Mouse (Mus musculus) left cerebral cortex, adult 2 months (tissue): ENCODE results near the gene Bst2. TPM values are rescaled to one million over a fixed set of nuclear protein-coding genes. Genes with fewer than 3 reads are reported as not detected.
A peak's percentile ranks its signal among the peaks of the same experiment; 100 is the strongest.

Experiments used
- DNase-seq, 2 experiments: peaks; one replicate each; pipeline ENCODE4 v3.0.0; 2021 to 2022; ENCODE audit warnings: low spot score in 2 of 2, mixed read lengths in 1 of 2; ENCODE audit errors: extremely low spot score in 1 of 2
- H3K27ac ChIP-seq: fragments of 200-600 bp; 2 replicates; pipeline ENCODE4 v1.8.1; 2022
- H3K4me3 ChIP-seq: fragments of 200-600 bp; 2 replicates; pipeline ENCODE4 v1.8.1; 2022
- CTCF ChIP-seq: fragments of 200-600 bp; IDR thresholded peaks from 2 replicates; pipeline ENCODE4 v1.8.1; 2022; ENCODE audit warnings: antibody characterized with exemption, mild to moderate bottlenecking, moderate library complexity
- intact Hi-C: fragments of 180-260 bp; cut with DNase I; formaldehyde crosslinking; loops from one replicate; pipeline ENCODE4 v1.15.1; 2025
- total RNA-seq, 2 experiments: library from RNA; stranded (reverse); gene quantifications; 2 replicates each; pipeline ENCODE4 v1.2.3; 2021

Bst2 gene
- total RNA-seq, 2 experiments from 2014 or later: 3.5 to 4.0 TPM

DNA sequence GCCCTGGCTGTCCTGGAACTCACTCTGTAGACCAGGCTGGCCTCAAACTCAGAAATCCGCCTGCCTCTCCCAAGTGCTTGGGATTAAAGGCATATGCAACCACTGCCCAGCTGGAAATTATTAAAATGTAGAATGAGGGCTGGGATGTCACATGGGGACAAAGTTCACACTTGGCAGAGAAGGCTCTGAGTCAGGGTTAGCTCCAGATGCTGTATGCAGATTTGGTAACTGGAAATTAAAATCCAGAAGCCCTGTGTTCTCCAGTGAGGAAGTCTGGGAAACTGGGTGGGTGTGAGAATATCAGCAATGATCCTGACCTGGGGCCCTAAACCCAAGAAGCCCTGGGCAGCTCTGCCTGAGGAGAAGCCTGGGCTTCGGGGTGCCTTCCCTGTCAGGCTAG, 27.9 kb downstream of the Bst2 start:
- DNase-seq: no peak
- intact Hi-C loops: no loop called here
- no peak for TF ChIP-seq CTCF
- H3K27ac ChIP-seq: no peak overlapping the region
- no peak overlapping the region for H3K4me3 ChIP-seq

DNA sequence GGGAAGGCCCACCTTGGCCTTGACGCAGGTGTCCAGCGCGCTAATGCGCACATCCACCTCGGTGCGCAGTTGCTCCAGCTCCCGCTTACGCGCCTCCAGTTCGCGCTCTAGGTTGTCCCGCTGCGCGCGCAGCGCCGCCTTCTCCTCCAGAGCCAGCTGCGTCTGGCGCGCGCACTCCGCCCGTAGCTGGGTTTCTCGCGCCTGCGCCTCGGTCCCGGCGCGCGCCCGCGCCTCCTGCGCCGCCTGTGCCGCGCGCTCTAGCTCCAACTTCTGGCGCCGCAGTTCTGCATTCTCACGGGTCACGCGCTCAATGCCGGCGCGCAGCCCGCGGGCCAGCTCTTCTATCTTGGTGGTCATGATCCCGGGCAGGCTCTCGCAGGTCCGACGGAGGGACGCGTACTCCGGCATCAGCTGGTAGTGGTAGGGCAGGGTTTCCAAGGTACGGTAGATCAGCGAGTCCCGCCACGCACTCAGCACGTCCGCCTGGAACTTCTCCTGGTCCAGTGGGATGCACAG, 29.6 kb downstream of the Bst2 start:
- no peak for TF ChIP-seq CTCF
- Histone ChIP-seq H3K4me3 (peak overlapping the region; percentile 75), H3K27ac (peak overlapping the region; percentile 58; the same call in 1 of the 2 replicates)
- intact Hi-C loops: no loop called here
- peak; percentile 85 to 87 for DNase-seq

DNA sequence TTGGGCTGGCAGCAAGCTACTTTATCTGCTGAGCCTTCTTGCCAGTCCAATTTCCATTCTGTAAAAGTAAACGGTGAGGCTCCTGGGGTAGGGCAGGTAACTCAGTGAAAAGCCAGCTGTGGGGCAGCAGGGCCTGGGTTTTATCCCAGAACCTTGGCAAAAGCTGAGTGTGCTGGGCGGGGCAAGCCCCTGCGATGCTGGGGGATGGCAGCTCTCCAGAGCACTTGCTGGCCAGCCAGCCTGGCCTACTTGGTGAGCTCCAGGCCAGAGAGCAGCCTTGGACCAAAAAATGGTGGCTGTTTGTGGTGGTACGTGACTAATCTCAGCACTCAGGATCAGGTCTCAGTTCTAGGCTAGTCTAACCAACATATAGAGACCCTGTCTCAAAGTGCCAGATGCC, 31.3 kb downstream of the Bst2 start:
- no peak for TF ChIP-seq CTCF
- no peak for DNase-seq
- H3K4me3 ChIP-seq: no peak overlapping the region
- no peak overlapping the region for H3K27ac ChIP-seq
- intact Hi-C loops: no loop called here

DNA sequence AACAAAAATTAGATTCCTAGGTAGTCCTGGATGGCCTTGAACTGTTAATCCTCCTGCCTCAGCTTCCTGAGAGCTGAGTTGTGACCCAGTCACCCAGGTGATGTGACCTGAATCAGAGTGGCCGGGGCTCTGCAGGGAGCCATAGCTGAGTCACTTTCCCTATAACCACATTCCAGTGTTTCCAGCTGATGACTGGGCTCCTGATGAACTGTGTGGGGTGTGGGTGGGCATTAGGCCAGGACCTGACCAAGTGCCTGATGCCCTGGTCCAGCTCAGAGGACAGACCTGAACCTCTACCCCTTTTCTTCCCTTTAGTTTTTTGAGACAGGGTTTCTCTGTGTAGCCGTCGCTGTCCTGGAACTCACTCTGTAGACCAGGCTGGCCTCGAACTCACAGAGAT, 31.9 kb downstream of the Bst2 start:
- DNase-seq: no peak
- no peak overlapping the region for H3K4me3 ChIP-seq
- intact Hi-C loops: no loop called here
- no peak for TF ChIP-seq CTCF
- H3K27ac ChIP-seq: no peak overlapping the region

DNA sequence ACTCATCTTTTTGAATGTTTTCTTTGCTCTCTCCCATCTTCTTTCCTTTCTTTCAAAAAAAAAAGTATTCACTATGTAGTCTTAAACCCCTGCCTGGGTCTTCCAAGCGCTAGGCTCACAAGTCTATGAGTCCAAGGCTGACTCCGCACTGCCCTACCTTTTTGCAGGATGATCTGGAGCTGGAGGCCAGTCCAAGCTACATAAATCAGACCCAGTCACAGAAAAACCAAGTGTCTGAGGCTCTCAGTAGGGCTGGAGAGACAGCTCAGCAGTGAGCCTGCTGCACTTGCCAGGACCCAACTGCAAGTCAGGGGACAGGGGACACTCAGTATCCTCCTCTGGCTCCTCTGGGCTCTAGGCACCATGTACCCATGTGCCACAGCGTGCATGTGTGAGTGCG, 32.9 kb downstream of the Bst2 start:
- TF ChIP-seq CTCF: no peak

DNA sequence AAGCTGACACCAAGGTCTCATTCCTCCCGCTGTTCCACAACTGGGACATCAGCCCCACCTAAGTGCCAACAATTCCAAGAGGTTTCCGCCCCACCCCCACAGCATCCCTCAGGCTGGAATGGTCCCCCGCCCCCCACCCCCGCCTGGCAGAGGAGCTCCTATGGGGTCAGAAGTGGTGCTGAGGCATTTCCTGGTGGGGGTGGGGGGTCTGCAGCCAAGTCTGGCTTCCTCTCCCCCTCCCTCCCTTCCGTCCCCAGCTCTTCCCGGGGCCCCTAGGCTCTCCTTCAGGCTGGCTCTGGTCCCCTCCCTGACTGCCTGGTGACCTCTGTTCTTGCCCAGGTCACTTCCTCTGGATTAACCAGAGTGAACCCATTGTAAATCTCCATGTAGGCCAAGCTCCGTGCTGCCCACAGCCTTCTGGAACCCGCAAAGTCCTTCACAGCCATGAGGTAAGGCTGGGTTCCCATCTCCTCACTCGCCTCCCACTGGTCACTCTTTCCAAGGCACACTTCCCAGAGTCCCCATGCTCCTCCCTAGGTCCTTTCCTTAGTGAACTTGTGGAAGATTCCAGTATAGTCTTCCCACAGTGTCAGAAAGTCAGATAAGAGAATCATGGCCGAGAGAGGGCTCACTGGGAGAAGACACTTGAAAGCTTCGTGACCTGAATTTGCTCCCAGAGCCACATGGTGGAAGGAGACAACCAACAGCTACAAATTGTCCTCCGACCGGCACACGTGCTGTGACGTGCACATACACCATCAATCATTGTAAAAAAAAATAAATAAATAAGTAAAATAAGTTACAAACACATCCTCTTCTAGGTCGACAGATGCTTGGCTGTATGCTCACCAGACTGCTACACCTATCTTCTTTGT, 38.2 kb downstream of the Bst2 start:
- Histone ChIP-seq H3K4me3 (no peak overlapping the region), H3K27ac (no peak overlapping the region)
- TF ChIP-seq CTCF: no peak
- DNase-seq: no peak
- intact Hi-C loops: no loop called here

More for the DNA sequence above, 32.9 kb downstream of the Bst2 start:
- no peak overlapping the region for H3K4me3 ChIP-seq
- H3K27ac ChIP-seq: no peak overlapping the region
- intact Hi-C loops: no loop called here
- DNase-seq: no peak

DNA sequence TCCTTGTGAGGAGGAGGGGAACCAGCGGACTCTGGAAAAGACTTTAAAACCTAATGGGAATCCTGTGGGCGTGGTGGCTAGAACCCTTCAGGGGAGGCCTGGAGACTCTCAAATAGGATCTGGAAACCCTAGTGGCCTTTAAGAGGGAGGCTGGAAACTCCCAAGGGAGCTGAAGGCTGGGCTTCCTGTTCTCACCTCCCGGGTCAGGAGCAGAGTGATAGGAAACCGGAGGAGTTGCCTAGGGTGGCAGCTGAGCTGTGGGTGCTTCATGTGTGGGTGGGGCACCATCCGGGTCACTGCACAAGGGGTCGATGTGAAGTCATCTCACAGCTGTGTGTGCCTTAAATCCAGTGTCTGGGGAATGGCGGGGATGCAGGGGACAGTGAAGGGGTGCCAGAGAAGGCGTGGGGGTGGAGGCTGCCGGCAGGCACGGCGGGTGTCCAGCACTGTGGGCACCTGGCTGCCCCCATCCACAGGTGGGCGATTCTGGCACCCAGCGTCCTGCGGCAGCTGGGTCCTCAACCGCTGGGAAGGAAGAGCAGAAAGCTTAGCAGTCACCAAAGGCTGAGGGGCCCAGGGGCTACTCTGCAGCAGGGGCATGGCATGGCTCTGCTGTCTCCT, 39.3 kb downstream of the Bst2 start:
- Histone ChIP-seq H3K4me3 (no peak overlapping the region), H3K27ac (no peak overlapping the region)
- intact Hi-C loops: no loop called here
- no peak for TF ChIP-seq CTCF
- no peak for DNase-seq

DNA sequence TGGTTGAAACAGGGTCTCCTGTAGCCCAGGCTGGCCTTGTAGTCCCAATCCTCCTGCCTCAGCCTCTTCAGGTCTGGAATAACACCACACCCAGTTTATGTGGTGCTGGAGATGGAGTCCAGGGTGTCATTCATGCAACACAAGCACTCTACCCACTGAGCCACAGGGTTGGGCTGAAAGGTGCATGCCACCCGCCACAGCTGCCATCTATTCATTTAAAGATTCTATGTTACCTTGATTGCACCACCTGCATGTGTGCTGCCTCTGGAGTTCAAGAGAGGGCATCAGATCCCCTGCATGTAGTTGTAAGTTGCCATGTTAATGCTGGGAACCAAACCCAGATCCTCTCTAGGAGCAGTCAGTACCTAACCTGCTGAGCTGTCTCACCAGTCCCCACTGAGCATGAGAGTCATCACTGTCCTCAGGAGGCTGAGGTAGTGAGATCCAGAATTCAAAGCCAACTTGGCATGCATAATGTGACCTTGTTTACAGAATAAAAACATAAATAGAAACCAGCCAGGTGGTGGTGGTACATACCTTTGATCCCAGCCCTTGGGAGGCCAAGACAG, 40.1 kb downstream of the Bst2 start:
- DNase-seq: no peak
- no peak overlapping the region for H3K4me3 ChIP-seq
- no peak for TF ChIP-seq CTCF
- intact Hi-C loops: no loop called here
- no peak overlapping the region for H3K27ac ChIP-seq

DNA sequence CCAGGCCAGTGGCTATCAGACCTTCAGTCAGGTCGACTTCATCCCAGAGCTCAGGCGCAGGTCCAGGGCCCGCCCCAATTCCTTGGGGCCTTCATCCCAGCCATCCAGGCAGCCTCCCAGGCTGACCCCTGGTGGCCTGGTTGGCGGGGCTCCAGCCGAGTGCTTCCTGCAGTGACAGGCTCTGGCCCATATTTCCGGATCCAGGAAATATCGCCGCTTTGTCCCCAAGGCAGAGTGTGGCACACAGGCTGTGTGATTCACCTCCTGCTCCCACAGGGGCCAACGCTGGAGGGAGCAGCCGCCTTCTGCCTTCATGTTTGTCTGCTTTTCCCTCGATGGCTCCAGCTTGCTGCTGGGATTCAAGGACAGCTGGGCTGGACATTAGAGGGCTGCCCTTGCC, 40.8 kb downstream of the Bst2 start:
- peak in 1 of 2 experiments; percentile 47 for DNase-seq
- TF ChIP-seq CTCF: peak; percentile 6
- peak overlapping the region; percentile 36; the same call in 1 of the 2 replicates for H3K27ac ChIP-seq
- no peak overlapping the region for H3K4me3 ChIP-seq
- intact Hi-C loops: no loop called here

DNA sequence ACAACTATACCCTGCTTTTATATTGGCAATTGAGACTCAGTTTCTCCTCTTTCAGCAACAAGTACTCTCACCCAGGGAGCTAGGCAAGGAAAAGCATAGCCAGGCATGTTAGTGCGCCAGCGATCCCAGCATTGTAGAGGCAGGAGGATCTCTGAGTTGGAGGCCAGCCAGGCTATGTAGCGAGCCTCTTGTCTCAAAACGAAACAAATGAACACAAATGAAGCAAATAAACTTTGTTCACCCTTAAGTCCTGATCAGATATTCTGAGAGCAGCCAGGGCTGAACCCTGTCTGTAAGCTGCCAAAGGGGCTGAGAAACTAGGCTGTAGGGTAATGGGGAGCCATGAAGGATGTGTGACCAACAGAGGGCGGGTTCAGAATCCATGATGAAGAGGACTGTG, 41.4 kb downstream of the Bst2 start:
- no peak for TF ChIP-seq CTCF
- H3K27ac ChIP-seq: no peak overlapping the region
- no peak for DNase-seq
- no peak overlapping the region for H3K4me3 ChIP-seq
- intact Hi-C loops: loop anchor here (1.0 kb wide), 1 partner anchor 25 kb away; no protein-coding TSS in a partner anchor

DNA sequence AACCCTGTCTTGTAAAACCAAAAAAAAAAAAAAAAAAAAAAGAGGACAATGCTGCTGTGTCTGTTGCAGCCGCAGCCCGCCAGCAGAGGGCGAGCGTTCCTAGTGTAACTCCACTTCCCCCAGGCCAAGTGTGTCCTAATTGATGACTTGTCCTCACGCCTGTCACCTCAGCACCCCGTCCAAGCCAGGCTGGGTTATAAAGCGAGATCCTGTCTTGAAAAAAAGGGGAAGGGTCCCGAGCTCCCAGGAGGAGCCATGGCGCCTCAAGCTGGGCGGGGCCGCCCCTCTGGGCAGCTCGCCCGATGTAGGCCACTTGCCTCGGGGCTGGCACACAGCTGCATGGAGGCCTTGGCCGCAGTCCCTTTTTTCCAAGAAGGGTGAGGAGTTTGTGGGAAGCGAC, 42.2 kb downstream of the Bst2 start:
- Histone ChIP-seq H3K4me3 (no peak overlapping the region), H3K27ac (no peak overlapping the region)
- intact Hi-C loops: loop anchor here (1.0 kb wide), 1 partner anchor 26 kb away; no protein-coding TSS in a partner anchor
- peak; percentile 76 for TF ChIP-seq CTCF
- DNase-seq: peak; percentile 73 to 81

DNA sequence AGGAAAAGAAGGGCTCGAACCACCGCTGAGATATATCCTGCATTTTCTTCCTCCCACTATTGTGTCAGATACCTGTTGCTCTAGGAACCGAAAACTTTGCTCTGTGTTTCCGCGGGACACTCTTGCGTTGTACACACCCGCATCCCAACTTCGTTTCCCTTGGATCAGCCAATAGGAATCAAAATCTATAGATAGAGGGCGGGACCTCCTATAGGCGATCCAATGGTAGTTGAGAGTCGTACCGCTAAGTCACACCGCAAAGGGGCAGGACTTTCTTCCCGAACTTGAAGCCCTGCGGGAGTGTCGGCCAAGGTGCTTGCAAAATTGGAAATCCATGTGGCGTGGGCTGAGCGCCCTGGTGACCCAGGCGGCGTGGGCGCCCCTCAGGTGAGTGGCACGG, 48.8 kb downstream of the Bst2 start:
- peak overlapping the region; percentile 69 for H3K27ac ChIP-seq
- intact Hi-C loops: no loop called here

More for the DNA sequence above, 48.8 kb downstream of the Bst2 start:
- peak overlapping the region; percentile 60 for H3K4me3 ChIP-seq
- no peak; the same call in 1 of the 2 replicates for TF ChIP-seq CTCF
- peak; percentile 77 to 85 for DNase-seq
